Mouse (Mus musculus) stomach, adult 2 months (tissue): ENCODE measurements around the gene Ppp1r17. TPM values are rescaled to one million over a fixed set of nuclear protein-coding genes. Genes with fewer than 3 reads are reported as not detected.

ENCODE experiments used
- polyA plus RNA-seq: library from polyadenylated mRNA; depleted of rRNA; stranded (reverse); fragments of >200 nt; gene quantifications from 2 replicates; pipeline ENCODE4 v1.2.3, GENCODE M21; 2012; rRNA removed

Ppp1r17 gene
- not detected in 2 replicates for polyA plus RNA-seq

GRCm38 (mm10) chr6:56017291-56017994, at the start of gene Ppp1r17:
TSS of gene Ppp1r17 (plus strand) at chr6:56017497.

Other genes with a start within 250 kb of the Ppp1r17 start
- gene Itprid1, start 180.6 kb upstream of the Ppp1r17 start, polyA plus RNA-seq, result 0.12 and 0.14 TPM in 2 replicates